12 mouse cellular contexts compared by ENCODE assay signal in the genomic region with DNA sequence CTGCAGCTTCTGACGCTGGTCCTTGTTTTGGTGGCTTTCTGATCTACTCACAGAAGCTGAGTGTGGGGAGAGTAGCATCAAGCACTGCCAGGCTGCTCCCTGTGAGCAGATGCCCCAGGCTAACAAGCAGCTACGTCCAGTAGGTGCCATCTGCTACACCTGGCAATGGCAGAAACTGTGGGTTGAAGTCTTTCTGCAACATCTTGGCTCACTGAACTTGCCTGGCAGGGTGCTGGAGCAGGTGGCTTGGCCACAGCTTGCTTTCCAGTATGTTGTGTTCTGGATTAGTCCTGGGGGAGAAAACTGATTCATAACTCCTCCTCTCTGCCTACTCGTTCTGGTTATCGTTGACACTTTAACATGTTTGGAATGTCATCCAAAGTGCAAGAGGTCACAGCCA.
A peak's percentile ranks its signal among the peaks of the same experiment; 100 is the strongest.
DNase-seq lines count a peak whose midpoint lies in the region; ATAC-seq lines count a peak whose summit lies in the region.
"Had no signal": no experiment of that assay in that cellular context is flagged by ENCODE, and none has a peak within 500 bp of the region (broad histone marks: within the 10 kb centered on the region; RNA-seq: fewer than 3 reads in every experiment).

No protein-coding gene starts in this region.

- no peaks in the 10 kb centered on the region for H3K9me3 ChIP-seq in heart, embryonic 11.5 days (replicated peaks; ENCODE audit: control insufficient read depth, low read length)
- H3K9me3 ChIP-seq: embryonic facial prominence, embryonic 12.5 days; G1E; liver, embryonic 13.5 days had no signal

- no peak overlapping the region for H3K9ac ChIP-seq in heart, embryonic 11.5 days (ENCODE audit: low read depth, low read length)
- H3K9ac ChIP-seq: embryonic facial prominence, embryonic 12.5 days; liver, embryonic 13.5 days had no signal

- H3K27me3 ChIP-seq in heart, embryonic 11.5 days (ENCODE audit: control insufficient read depth, insufficient read depth, low read length) = no peaks in the 10 kb centered on the region
- H3K27me3 ChIP-seq: embryonic facial prominence, embryonic 12.5 days; liver, embryonic 13.5 days had no signal

- peak; percentile 21 for DNase-seq in adrenal gland, postnatal 10 days
- no peak for DNase-seq in adrenal gland, adult 18-20 months (ENCODE audit: low spot score in 2 of 2)
- DNase-seq in right cerebral cortex, adult 18-20 months = peak; percentile 66
- DNase-seq in right cerebral cortex, postnatal 4 days = no peak
- peak; percentile 68 to 73 for DNase-seq in layer of hippocampus, postnatal 10 days (ENCODE audit: low spot score in 2 of 2)
- no peak for DNase-seq in lung, postnatal 25 days (ENCODE audit: low spot score)
- DNase-seq in kidney, postnatal 14 days = no peak
- DNase-seq: kidney, postnatal 36 days; liver, embryonic 13.5 days had no signal

- H3K27ac ChIP-seq in heart, embryonic 11.5 days (ENCODE audit: low read depth, low read length) = no peak overlapping the region
- H3K27ac ChIP-seq: embryonic facial prominence, embryonic 12.5 days; liver, embryonic 13.5 days had no signal

- no peak for ATAC-seq in heart, embryonic 11.5 days (replicated peaks; ENCODE audit: insufficient number of reproducible peaks, low FRiP score, low TSS enrichment)

- WGBS in heart, embryonic 11.5 days (ENCODE audit: insufficient replicate concordance) = 67% methylated on average over 4 of the region's 4 CpGs

- H3K4me3 ChIP-seq in heart, embryonic 11.5 days (ENCODE audit: low read depth, low read length) = no peak overlapping the region
- H3K4me3 ChIP-seq: embryonic facial prominence, embryonic 12.5 days; liver, embryonic 13.5 days had no signal

- no peak overlapping the region for H3K4me2 ChIP-seq in heart, embryonic 11.5 days
- H3K4me2 ChIP-seq: embryonic facial prominence, embryonic 12.5 days; liver, embryonic 13.5 days had no signal

- no peaks in the 10 kb centered on the region for H3K36me3 ChIP-seq in heart, embryonic 11.5 days (ENCODE audit: control insufficient read depth, insufficient read depth, low read length)
- H3K36me3 ChIP-seq: embryonic facial prominence, embryonic 12.5 days; G1E; liver, embryonic 13.5 days had no signal

- no peaks in the 10 kb centered on the region for H3K4me1 ChIP-seq in heart, embryonic 11.5 days (ENCODE audit: control insufficient read depth, insufficient read depth, low read length)
- H3K4me1 ChIP-seq: embryonic facial prominence, embryonic 12.5 days; liver, embryonic 13.5 days had no signal

Comparison
In these comparisons a context has a peak if more than half of its experiments do, and no peak if none do; other contexts are left out.
1. DNase-seq: peak in adrenal gland, postnatal 10 days (single experiment), right cerebral cortex, adult 18-20 months (single experiment) and layer of hippocampus, postnatal 10 days (2 of 2); none in adrenal gland, adult 18-20 months (0 of 2), right cerebral cortex, postnatal 4 days (single experiment), lung, postnatal 25 days (single experiment) and kidney, postnatal 14 days (single experiment).